Mouse (Mus musculus): ENCODE measurements around the gene Spag7.

DNA sequence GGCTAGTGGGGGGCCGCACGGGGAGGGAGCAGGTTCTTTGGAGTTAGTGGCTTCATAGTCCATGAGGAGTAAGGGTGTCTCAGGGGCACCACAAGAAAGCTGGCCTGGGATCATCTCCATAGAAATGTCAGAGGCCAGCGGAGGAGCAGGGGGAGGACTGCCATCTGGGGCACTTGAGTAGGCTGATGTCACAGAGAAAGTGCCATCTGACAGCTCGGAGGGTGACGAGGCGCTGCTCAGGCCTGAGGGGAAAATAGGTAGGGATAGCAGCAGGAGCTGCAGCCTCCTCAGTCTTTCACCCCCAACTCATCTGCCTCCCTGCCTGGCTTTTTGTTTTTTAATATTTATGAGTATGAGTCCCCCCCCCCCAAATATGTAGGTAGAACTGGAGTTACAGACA lies 4.8 kb upstream of the Spag7 start:
- TF ChIP-seq CTCF (conservative IDR thresholded peaks at IDR 0.05; ENCODE audit: low read length): no peak
- TF ChIP-seq NANOG (IDR thresholded peaks at IDR 0.05; ENCODE audit: borderline replicate concordance, low read length): no peak
